Mouse (Mus musculus) CH12F3 (cell line): Measurements from ENCODE around the gene Pygo1.

Source experiments
- in situ Hi-C: fragments of 300-500 bp; cut with MboI; formaldehyde crosslinking; loops from 2 replicates; pipeline ENCODE4 v1.14.3; 2020; ENCODE audit warnings: low sequenced_read_pairs

Gene Pygo1

GRCm38 (mm10) chr9:72925021-72925934 lies at the start of gene Pygo1:
Gene Pygo1 (plus strand): TSS chr9:72925645.
- in situ Hi-C loops = no loop called here

GRCm38 (mm10) chr9:72875878-72876277 lies 49.6 kb upstream of the Pygo1 start:
- in situ Hi-C loops = no loop called here

GRCm38 (mm10) chr9:72877905-72878304 lies 47.5 kb upstream of the Pygo1 start:
- in situ Hi-C loops = no loop called here

- in situ Hi-C loops = no loop called here
Observed at GRCm38 (mm10) chr9:72878656-72879055, 46.8 kb upstream of the Pygo1 start.

- in situ Hi-C loops = no loop called here
Observed at GRCm38 (mm10) chr9:72879601-72880000, 45.8 kb upstream of the Pygo1 start.

- in situ Hi-C loops = loop anchor here (10.0 kb wide), 1 partner anchor 116 kb away; no protein-coding TSS in a partner anchor
Observed at GRCm38 (mm10) chr9:72880225-72880960, 45.1 kb upstream of the Pygo1 start.

GRCm38 (mm10) chr9:72881026-72881768 lies 44.2 kb upstream of the Pygo1 start:
- in situ Hi-C loops = loop anchor here (10.0 kb wide), 1 partner anchor 116 kb away; no protein-coding TSS in a partner anchor

- in situ Hi-C loops = loop anchor here (10.0 kb wide), 1 partner anchor 119 kb away; no protein-coding TSS in a partner anchor
Observed at GRCm38 (mm10) chr9:72883940-72884339, 41.5 kb upstream of the Pygo1 start.

- in situ Hi-C loops = loop anchor here (10.0 kb wide), 1 partner anchor 125 kb away; no protein-coding TSS in a partner anchor
Observed at GRCm38 (mm10) chr9:72889777-72890176, 35.7 kb upstream of the Pygo1 start.

GRCm38 (mm10) chr9:72890499-72891085 lies 34.9 kb upstream of the Pygo1 start:
- in situ Hi-C loops = no loop called here

GRCm38 (mm10) chr9:72892761-72893160 lies 32.7 kb upstream of the Pygo1 start:
- in situ Hi-C loops = no loop called here

- in situ Hi-C loops = no loop called here
Observed at GRCm38 (mm10) chr9:72894796-72895352, 30.6 kb upstream of the Pygo1 start.

- in situ Hi-C loops = no loop called here
Observed at GRCm38 (mm10) chr9:72902057-72902456, 23.4 kb upstream of the Pygo1 start.

GRCm38 (mm10) chr9:72902611-72903010 lies 22.8 kb upstream of the Pygo1 start:
- in situ Hi-C loops = no loop called here

- in situ Hi-C loops = no loop called here
Observed at GRCm38 (mm10) chr9:72906693-72907103, 18.7 kb upstream of the Pygo1 start.

- in situ Hi-C loops = no loop called here
Observed at GRCm38 (mm10) chr9:72911381-72911780, 14.1 kb upstream of the Pygo1 start.

- in situ Hi-C loops = no loop called here
Observed at GRCm38 (mm10) chr9:72913551-72913950, 11.9 kb upstream of the Pygo1 start.

GRCm38 (mm10) chr9:72915728-72916127 lies 9.7 kb upstream of the Pygo1 start:
- in situ Hi-C loops = no loop called here

GRCm38 (mm10) chr9:72923068-72923467 lies 2.4 kb upstream of the Pygo1 start:
- in situ Hi-C loops = no loop called here

GRCm38 (mm10) chr9:72925935-72926258 lies 452 bp downstream of the Pygo1 start:
- in situ Hi-C loops = no loop called here
